Mouse (Mus musculus): ENCODE results near the gene Shank2. TPM values are rescaled to one million over a fixed set of nuclear protein-coding genes. Genes with fewer than 3 reads are reported as not detected.

Gene Shank2
- total and polyA plus RNA-seq, 3 experiments: not detected

- no peaks in the 10 kb centered on the region for H3K9me3 ChIP-seq (replicated peaks; ENCODE audit: insufficient read depth, low read length)
- no peak overlapping the region for H3K4me3 ChIP-seq (ENCODE audit: control insufficient read depth in 1 of 2, insufficient read depth in 1 of 2, low read depth in 2 of 2, low read length in 2 of 2)
- no peak overlapping the region for H3K9ac ChIP-seq (ENCODE audit: control insufficient read depth, low read depth, low read length, poor library complexity, severe bottlenecking)
- no peak overlapping the region for H3K27ac ChIP-seq (ENCODE audit: control insufficient read depth, low read depth, low read length)
- no peak for DNase-seq (ENCODE audit: low read depth, low spot score)
- no peaks in the 10 kb centered on the region for H3K36me3 ChIP-seq (ENCODE audit: control insufficient read depth in 1 of 2, insufficient read depth in 2 of 2, low read length in 2 of 2)
- TF ChIP-seq EP300 (IDR thresholded peaks at IDR 0.05; ENCODE audit: low read depth in 1 of 2, low read length in 2 of 2): no peak
- TF ChIP-seq SIN3A (IDR thresholded peaks at IDR 0.05; ENCODE audit: low read length): no peak
- H3K79me2 ChIP-seq (ENCODE audit: control insufficient read depth, insufficient read depth, low read length, poor library complexity): no peaks in the 10 kb centered on the region
- no peaks in the 10 kb centered on the region; a peak in 1 of 4 replicates for H3K27me3 ChIP-seq (ENCODE audit: control insufficient read depth in 1 of 2, insufficient read depth in 2 of 2, low read length in 2 of 2)
- no peaks in the 10 kb centered on the region for H3K4me1 ChIP-seq (ENCODE audit: control insufficient read depth in 1 of 2, insufficient read depth in 2 of 2, low read length in 2 of 2)
Measured at GRCm38 (mm10) chr7:144173869-144174268, 172.1 kb downstream of the Shank2 start.

DNA sequence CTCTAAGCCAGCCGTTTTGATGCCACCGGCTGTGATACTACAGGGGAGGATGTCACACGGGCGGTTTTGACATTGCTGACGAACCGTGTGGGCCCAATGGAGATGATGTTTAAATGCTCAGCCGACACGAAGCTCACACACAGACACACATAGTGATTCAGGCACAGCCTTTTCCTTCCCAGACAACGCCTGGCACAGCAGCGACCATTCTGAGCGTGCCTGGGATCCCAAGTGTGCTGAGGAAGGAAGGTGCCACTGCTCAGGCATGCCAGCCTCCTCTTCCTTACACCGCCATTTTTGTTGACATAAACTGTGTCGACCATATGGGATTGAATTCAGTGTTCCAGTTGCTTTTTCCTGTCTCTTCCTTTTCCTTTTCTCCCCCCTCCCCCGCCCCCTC, 172.6 kb downstream of the Shank2 start:
- no peaks in the 10 kb centered on the region for H3K79me2 ChIP-seq (ENCODE audit: control insufficient read depth, insufficient read depth, low read length, poor library complexity)
- no peak for DNase-seq (ENCODE audit: low read depth, low spot score)
- no peaks in the 10 kb centered on the region for H3K9me3 ChIP-seq (replicated peaks; ENCODE audit: insufficient read depth, low read length)
- H3K4me3 ChIP-seq (ENCODE audit: control insufficient read depth in 1 of 2, insufficient read depth in 1 of 2, low read depth in 2 of 2, low read length in 2 of 2): no peak overlapping the region
- no peak for TF ChIP-seq SMC3 (IDR thresholded peaks at IDR 0.05; ENCODE audit: low read depth, low read length)
- TF ChIP-seq MYC (IDR thresholded peaks at IDR 0.05; ENCODE audit: low read depth, low read length): no peak
- no peak overlapping the region for H3K9ac ChIP-seq (ENCODE audit: control insufficient read depth, low read depth, low read length, poor library complexity, severe bottlenecking)
- H3K27me3 ChIP-seq (ENCODE audit: control insufficient read depth in 1 of 2, insufficient read depth in 2 of 2, low read length in 2 of 2): no peaks in the 10 kb centered on the region; a peak in 1 of 4 replicates
- no peaks in the 10 kb centered on the region for H3K36me3 ChIP-seq (ENCODE audit: control insufficient read depth in 1 of 2, insufficient read depth in 2 of 2, low read length in 2 of 2)
- no peaks in the 10 kb centered on the region for H3K4me1 ChIP-seq (ENCODE audit: control insufficient read depth in 1 of 2, insufficient read depth in 2 of 2, low read length in 2 of 2)
- no peak overlapping the region for H3K27ac ChIP-seq (ENCODE audit: control insufficient read depth, low read depth, low read length)

DNA sequence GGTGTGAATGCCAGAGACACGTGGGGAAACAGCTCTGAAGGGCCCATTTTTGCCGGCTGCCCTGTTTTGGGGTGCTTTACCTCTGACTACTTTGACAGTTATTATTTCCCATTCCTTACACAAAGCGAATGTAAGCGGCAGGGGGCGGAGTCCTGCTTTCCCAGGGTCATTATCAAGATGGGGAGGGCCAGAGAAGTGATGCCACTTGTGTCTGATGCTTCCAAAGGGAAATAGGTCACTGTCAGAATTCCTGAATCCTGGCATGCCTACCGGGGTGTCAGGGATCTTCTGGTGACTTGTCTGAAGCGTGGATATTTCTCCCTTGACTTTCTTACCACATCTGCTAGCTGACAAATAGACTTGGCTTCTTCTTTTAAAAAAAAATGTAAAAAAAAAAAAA, 173.3 kb downstream of the Shank2 start:
- no peaks in the 10 kb centered on the region; a peak in 1 of 4 replicates for H3K27me3 ChIP-seq (ENCODE audit: control insufficient read depth in 1 of 2, insufficient read depth in 2 of 2, low read length in 2 of 2)
- H3K27ac ChIP-seq (ENCODE audit: control insufficient read depth, low read depth, low read length): no peak overlapping the region

More for the DNA sequence above, 173.3 kb downstream of the Shank2 start:
- TF ChIP-seq E2F4 (IDR thresholded peaks at IDR 0.05; ENCODE audit: borderline replicate concordance, low read depth, low read length) (no peak), GATA1 (IDR thresholded peaks at IDR 0.05; ENCODE audit: low read depth, low read length) (no peak), CTCF (IDR thresholded peaks at IDR 0.05 in 2 of 3, conservative IDR thresholded peaks at IDR 0.05 in 1 of 3; ENCODE audit: control insufficient read depth in 1 of 3, insufficient read depth in 1 of 3, low read depth in 2 of 3, low read length in 3 of 3, poor library complexity in 1 of 3, severe bottlenecking in 1 of 3) (no peak), POLR2AphosphoS5 (IDR thresholded peaks at IDR 0.05; ENCODE audit: borderline replicate concordance, low read depth, low read length) (no peak), POLR2AphosphoS2 (IDR thresholded peaks at IDR 0.05; ENCODE audit: low read length) (no peak), HCFC1 (IDR thresholded peaks at IDR 0.05; ENCODE audit: low read depth, low read length) (no peak), EP300 (IDR thresholded peaks at IDR 0.05; ENCODE audit: low read depth in 1 of 2, low read length in 2 of 2) (no peak), MYB (IDR thresholded peaks at IDR 0.05; ENCODE audit: low read depth, low read length) (no peak), CHD1 (IDR thresholded peaks at IDR 0.05; ENCODE audit: low read depth, low read length) (no peak), SMC3 (IDR thresholded peaks at IDR 0.05; ENCODE audit: low read depth, low read length) (no peak), NRF1 (IDR thresholded peaks at IDR 0.05; ENCODE audit: insufficient read depth, low read depth, low read length, poor library complexity, severe bottlenecking) (no peak), MAZ (IDR thresholded peaks at IDR 0.05; ENCODE audit: low read depth, low read length) (no peak), GABPA (IDR thresholded peaks at IDR 0.05; ENCODE audit: low read depth, low read length) (no peak), ETS1 (IDR thresholded peaks at IDR 0.05; ENCODE audit: low read depth, low read length) (no peak), USF1 (IDR thresholded peaks at IDR 0.05; ENCODE audit: low read depth, low read length) (no peak), USF2 (IDR thresholded peaks at IDR 0.05; ENCODE audit: borderline replicate concordance in 1 of 2, insufficient read depth in 1 of 2, low read depth in 1 of 2, low read length in 2 of 2) (no peak), UBTF (IDR thresholded peaks at IDR 0.05; ENCODE audit: borderline replicate concordance, insufficient read depth, low read depth, low read length) (no peak), ZNF384 (IDR thresholded peaks at IDR 0.05; ENCODE audit: low read depth, low read length) (no peak), MYC (IDR thresholded peaks at IDR 0.05; ENCODE audit: low read depth, low read length) (no peak)
- Histone ChIP-seq H3K4me3 (ENCODE audit: control insufficient read depth in 1 of 2, insufficient read depth in 1 of 2, low read depth in 2 of 2, low read length in 2 of 2) (no peak overlapping the region), H3K9me3 (replicated peaks; ENCODE audit: insufficient read depth, low read length) (no peaks in the 10 kb centered on the region), H3K36me3 (ENCODE audit: control insufficient read depth in 1 of 2, insufficient read depth in 2 of 2, low read length in 2 of 2) (no peaks in the 10 kb centered on the region), H3K79me2 (ENCODE audit: control insufficient read depth, insufficient read depth, low read length, poor library complexity) (no peaks in the 10 kb centered on the region), H3K4me1 (ENCODE audit: control insufficient read depth in 1 of 2, insufficient read depth in 2 of 2, low read length in 2 of 2) (no peaks in the 10 kb centered on the region), H3K9ac (ENCODE audit: control insufficient read depth, low read depth, low read length, poor library complexity, severe bottlenecking) (no peak overlapping the region)
- DNase-seq (ENCODE audit: low read depth, low spot score): no peak
